Mouse (Mus musculus): ENCODE data around the gene Tesmin. TPM values are rescaled to one million over a fixed set of nuclear protein-coding genes. Genes with fewer than 3 reads are reported as not detected.

The Tesmin gene
- polyA plus RNA-seq, 1 experiment, result 2.7 TPM

DNA sequence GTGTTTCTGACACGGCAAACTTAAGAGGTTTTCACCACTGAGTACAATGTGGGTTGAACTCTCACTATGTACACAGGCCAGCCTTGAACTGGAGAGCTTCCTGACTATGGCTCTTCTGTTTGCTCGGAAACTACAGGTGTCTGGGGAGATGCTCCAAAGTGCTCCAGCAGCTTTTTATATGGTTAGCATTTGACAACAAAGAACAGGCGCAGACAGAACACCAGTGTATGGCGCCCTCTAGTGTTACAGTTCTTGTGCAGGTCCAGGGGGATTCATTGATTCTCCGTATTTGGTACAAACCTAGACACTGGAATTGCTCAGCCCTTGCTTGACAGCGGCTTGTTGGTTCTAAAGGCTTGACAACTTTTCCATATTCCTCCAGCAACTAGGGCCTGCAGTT lies 62.5 kb downstream of the Tesmin start:
- peak; percentile 20 for TF ChIP-seq CTCF (IDR thresholded peaks at IDR 0.05; ENCODE audit: low read depth, low read length)
- TF ChIP-seq POLR2A (IDR thresholded peaks at IDR 0.05; ENCODE audit: insufficient read depth, low read length), result no peak
- Histone ChIP-seq H3K9ac (ENCODE audit: low read depth, poor library complexity, severe bottlenecking) (no peak overlapping the region), H3K36me3 (ENCODE audit: control insufficient read depth, insufficient read depth, low read length, poor library complexity, severe bottlenecking) (no peaks in the 10 kb centered on the region)

DNA sequence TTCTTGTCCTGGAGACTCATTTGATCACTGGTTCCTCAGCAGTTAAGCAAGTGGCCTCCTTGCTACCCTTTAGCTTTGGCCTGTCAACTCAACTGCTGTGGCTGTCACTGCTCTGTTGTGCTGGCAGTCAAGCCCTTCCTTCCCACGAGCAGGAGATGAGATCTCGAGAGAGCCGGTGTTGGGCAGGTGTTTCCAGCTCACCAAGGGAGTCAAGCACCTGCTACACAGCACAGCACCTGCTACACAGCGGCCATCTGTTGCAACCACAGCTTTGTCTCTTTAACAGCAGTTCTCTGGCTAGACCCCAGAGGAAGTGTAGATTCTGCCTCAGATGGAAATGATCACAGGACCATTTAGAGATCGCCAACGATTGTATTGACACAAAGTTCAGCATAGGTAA lies 63.0 kb downstream of the Tesmin start:
- Histone ChIP-seq H3K27me3 (ENCODE audit: control insufficient read depth, insufficient read depth, low read length, poor library complexity, severe bottlenecking) (no peaks in the 10 kb centered on the region), H3K36me3 (ENCODE audit: control insufficient read depth, insufficient read depth, low read length, poor library complexity, severe bottlenecking) (no peaks in the 10 kb centered on the region), H3K4me1 (ENCODE audit: control insufficient read depth, insufficient read depth, low read length) (no peaks in the 10 kb centered on the region), H3K9ac (ENCODE audit: low read depth, poor library complexity, severe bottlenecking) (no peak overlapping the region), H3K4me3 (ENCODE audit: low read depth, low read length) (no peak overlapping the region), H3K27ac (ENCODE audit: insufficient read depth, low read length) (no peak overlapping the region), H3K9me3 (replicated peaks; ENCODE audit: control insufficient read depth, insufficient read depth, low read length, poor library complexity, severe bottlenecking) (no peaks in the 10 kb centered on the region)
- TF ChIP-seq POLR2A (IDR thresholded peaks at IDR 0.05; ENCODE audit: insufficient read depth, low read length) (no peak), CTCF (IDR thresholded peaks at IDR 0.05; ENCODE audit: low read depth, low read length) (no peak), EP300 (IDR thresholded peaks at IDR 0.05; ENCODE audit: insufficient read depth, low read depth, low read length) (no peak)

More for the DNA sequence above, 62.5 kb downstream of the Tesmin start:
- Histone ChIP-seq H3K4me3 (ENCODE audit: low read depth, low read length) (no peak overlapping the region), H3K27me3 (ENCODE audit: control insufficient read depth, insufficient read depth, low read length, poor library complexity, severe bottlenecking) (no peaks in the 10 kb centered on the region), H3K4me1 (ENCODE audit: control insufficient read depth, insufficient read depth, low read length) (no peaks in the 10 kb centered on the region), H3K27ac (ENCODE audit: insufficient read depth, low read length) (no peak overlapping the region), H3K9me3 (replicated peaks; ENCODE audit: control insufficient read depth, insufficient read depth, low read length, poor library complexity, severe bottlenecking) (no peaks in the 10 kb centered on the region)

Other genes starting within 250 kb of the Tesmin start
- 77.6 and 85.1 TPM in 2 replicates for gene Mrpl21, start 106.0 kb upstream of the Tesmin start, polyA plus RNA-seq (2011; ENCODE audit: insufficient read depth, insufficient read length, low read depth, missing spikeins)
- 6.4 and 8.0 TPM in 2 replicates for gene Ighmbp2, start 105.8 kb upstream of the Tesmin start, polyA plus RNA-seq (2011; ENCODE audit: insufficient read depth, insufficient read length, low read depth, missing spikeins)
- gene Cpt1a, start 66.5 kb upstream of the Tesmin start, polyA plus RNA-seq (2011; ENCODE audit: insufficient read depth, insufficient read length, low read depth, missing spikeins), result 24.5 and 27.2 TPM in 2 replicates
- 1.5 and 2.5 TPM in 2 replicates for gene Gal, start 25.7 kb downstream of the Tesmin start, polyA plus RNA-seq (2011; ENCODE audit: insufficient read depth, insufficient read length, low read depth, missing spikeins)
- 153 and 171 TPM in 2 replicates for gene Ppp6r3, start 186.9 kb downstream of the Tesmin start, polyA plus RNA-seq (2011; ENCODE audit: insufficient read depth, insufficient read length, low read depth, missing spikeins)